Mouse (Mus musculus): ENCODE data around the gene Cfap65. TPM values are rescaled to one million over a fixed set of nuclear protein-coding genes. Genes with fewer than 3 reads are reported as not detected.

Gene Cfap65
- total and polyA plus RNA-seq, 3 experiments: not detected

DNA sequence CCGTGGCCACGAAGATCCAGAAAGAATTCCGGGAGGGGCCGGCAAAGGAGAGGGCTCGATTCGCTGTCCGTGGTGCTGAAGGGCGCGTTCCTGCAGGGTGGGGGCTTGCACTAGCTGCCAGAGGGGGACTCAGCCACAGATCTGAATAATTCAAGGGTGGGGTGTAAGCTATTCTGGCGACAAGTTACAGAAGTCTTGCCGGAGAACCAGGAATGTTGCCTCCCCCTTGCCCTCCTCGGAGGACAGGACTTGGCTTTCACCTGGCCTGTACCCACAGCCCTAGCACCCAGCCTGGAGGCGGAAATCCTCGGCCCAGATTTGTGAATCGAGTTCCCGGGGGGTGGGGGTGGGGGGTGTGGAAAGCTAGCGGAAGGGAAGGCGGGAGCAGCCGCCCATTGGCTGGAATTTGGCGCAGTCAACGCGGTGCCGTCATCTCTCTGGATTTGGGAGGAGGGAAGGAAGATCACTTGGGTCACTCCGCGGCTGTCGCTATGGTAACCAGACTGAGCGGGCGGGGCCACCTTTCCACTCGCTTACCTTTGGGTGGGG is 77.2 kb downstream of the Cfap65 start:
- no peaks in the 10 kb centered on the region for H3K9me3 ChIP-seq (replicated peaks; ENCODE audit: insufficient read depth, low read length)
- H3K36me3 ChIP-seq (ENCODE audit: control insufficient read depth in 1 of 2, insufficient read depth in 2 of 2, low read length in 2 of 2): no peaks in the 10 kb centered on the region
- H3K9ac ChIP-seq (ENCODE audit: control insufficient read depth, low read depth, low read length, poor library complexity, severe bottlenecking): no peak overlapping the region
- TF ChIP-seq RCOR1 (IDR thresholded peaks at IDR 0.05; ENCODE audit: low read depth, low read length) (no peak), TCF12 (IDR thresholded peaks at IDR 0.05; ENCODE audit: low read depth, low read length) (no peak), GATA1 (IDR thresholded peaks at IDR 0.05; ENCODE audit: low read depth, low read length) (no peak), E2F4 (IDR thresholded peaks at IDR 0.05; ENCODE audit: borderline replicate concordance, low read depth, low read length) (no peak), TAL1 (IDR thresholded peaks at IDR 0.05; ENCODE audit: low read length) (no peak), NRF1 (IDR thresholded peaks at IDR 0.05; ENCODE audit: insufficient read depth, low read depth, low read length, poor library complexity, severe bottlenecking) (no peak), MAFK (IDR thresholded peaks at IDR 0.05; ENCODE audit: borderline replicate concordance, low read depth, low read length) (no peak), MEF2A (IDR thresholded peaks at IDR 0.05; ENCODE audit: extremely low read depth, insufficient replicate concordance, low read depth, low read length, poor library complexity, severe bottlenecking) (no peak), TBP (IDR thresholded peaks at IDR 0.05; ENCODE audit: low read depth, low read length) (no peak), UBTF (IDR thresholded peaks at IDR 0.05; ENCODE audit: borderline replicate concordance, insufficient read depth, low read depth, low read length) (no peak), MAX (IDR thresholded peaks at IDR 0.05; ENCODE audit: low read length) (no peak), NELFE (IDR thresholded peaks at IDR 0.05; ENCODE audit: low read depth, low read length) (no peak), HCFC1 (IDR thresholded peaks at IDR 0.05; ENCODE audit: low read depth, low read length) (no peak)
- H3K27me3 ChIP-seq (ENCODE audit: control insufficient read depth in 1 of 2, insufficient read depth in 2 of 2, low read length in 2 of 2): no peaks in the 10 kb centered on the region
- H3K27ac ChIP-seq (ENCODE audit: control insufficient read depth, low read depth, low read length): no peak overlapping the region
- no peaks in the 10 kb centered on the region for H3K4me1 ChIP-seq (ENCODE audit: control insufficient read depth in 1 of 2, insufficient read depth in 2 of 2, low read length in 2 of 2)
- peak; percentile 16 for DNase-seq (ENCODE audit: low read depth, low spot score)
- H3K79me2 ChIP-seq (ENCODE audit: control insufficient read depth, insufficient read depth, low read length, poor library complexity): no peaks in the 10 kb centered on the region
- no peak overlapping the region for H3K4me3 ChIP-seq (ENCODE audit: control insufficient read depth in 1 of 2, insufficient read depth in 1 of 2, low read depth in 2 of 2, low read length in 2 of 2)

DNA sequence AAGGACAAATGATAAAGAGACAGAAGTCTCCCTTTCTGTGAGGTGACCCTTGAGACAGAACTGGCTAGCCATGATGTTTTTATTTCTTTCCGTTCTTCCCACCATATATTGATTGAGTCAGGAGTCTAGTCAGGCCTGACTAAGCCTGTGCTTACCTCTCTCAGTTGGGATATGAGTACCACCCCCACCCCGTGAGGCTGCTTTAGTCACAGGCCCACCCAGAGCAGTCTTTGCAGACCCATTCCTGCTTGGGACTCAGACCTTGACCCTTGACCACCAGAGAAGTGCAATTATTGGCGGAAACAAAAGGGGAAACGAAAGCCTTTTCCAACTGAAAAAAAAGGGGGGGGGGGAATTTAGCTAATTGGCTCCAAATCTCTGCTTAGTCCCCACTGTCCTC is 77.7 kb downstream of the Cfap65 start:
- Histone ChIP-seq H3K4me3 (ENCODE audit: control insufficient read depth in 1 of 2, insufficient read depth in 1 of 2, low read depth in 2 of 2, low read length in 2 of 2) (no peak overlapping the region), H3K4me1 (ENCODE audit: control insufficient read depth in 1 of 2, insufficient read depth in 2 of 2, low read length in 2 of 2) (no peaks in the 10 kb centered on the region), H3K27me3 (ENCODE audit: control insufficient read depth in 1 of 2, insufficient read depth in 2 of 2, low read length in 2 of 2) (no peaks in the 10 kb centered on the region), H3K36me3 (ENCODE audit: control insufficient read depth in 1 of 2, insufficient read depth in 2 of 2, low read length in 2 of 2) (no peaks in the 10 kb centered on the region), H3K9ac (ENCODE audit: control insufficient read depth, low read depth, low read length, poor library complexity, severe bottlenecking) (no peak overlapping the region), H3K27ac (ENCODE audit: control insufficient read depth, low read depth, low read length) (no peak overlapping the region), H3K79me2 (ENCODE audit: control insufficient read depth, insufficient read depth, low read length, poor library complexity) (no peaks in the 10 kb centered on the region), H3K9me3 (replicated peaks; ENCODE audit: insufficient read depth, low read length) (no peaks in the 10 kb centered on the region)
- no peak for DNase-seq (ENCODE audit: low read depth, low spot score)
- TF ChIP-seq BHLHE40 (IDR thresholded peaks at IDR 0.05; ENCODE audit: borderline replicate concordance, low read depth, low read length): no peak
- no peak for TF ChIP-seq MYB (IDR thresholded peaks at IDR 0.05; ENCODE audit: low read depth, low read length)
- TF ChIP-seq TCF12 (IDR thresholded peaks at IDR 0.05; ENCODE audit: low read depth, low read length): no peak
- TF ChIP-seq ELF1 (IDR thresholded peaks at IDR 0.05; ENCODE audit: low read depth, low read length): no peak
- no peak for TF ChIP-seq USF2 (IDR thresholded peaks at IDR 0.05; ENCODE audit: borderline replicate concordance in 1 of 2, insufficient read depth in 1 of 2, low read depth in 1 of 2, low read length in 2 of 2)
- TF ChIP-seq SIN3A (IDR thresholded peaks at IDR 0.05; ENCODE audit: low read length): no peak
- TF ChIP-seq ETS1 (IDR thresholded peaks at IDR 0.05; ENCODE audit: low read depth, low read length): no peak
- TF ChIP-seq MXI1 (IDR thresholded peaks at IDR 0.05; ENCODE audit: low read depth, low read length): no peak
- TF ChIP-seq UBTF (IDR thresholded peaks at IDR 0.05; ENCODE audit: borderline replicate concordance, insufficient read depth, low read depth, low read length): no peak
- no peak for TF ChIP-seq KAT2A (conservative IDR thresholded peaks at IDR 0.05; ENCODE audit: low read depth, low read length)
- no peak for TF ChIP-seq MAFK (IDR thresholded peaks at IDR 0.05; ENCODE audit: borderline replicate concordance, low read depth, low read length)
- TF ChIP-seq GABPA (IDR thresholded peaks at IDR 0.05; ENCODE audit: low read depth, low read length): no peak
- TF ChIP-seq CTCF (IDR thresholded peaks at IDR 0.05 in 2 of 3, conservative IDR thresholded peaks at IDR 0.05 in 1 of 3; ENCODE audit: control insufficient read depth in 1 of 3, insufficient read depth in 1 of 3, low read depth in 2 of 3, low read length in 3 of 3, poor library complexity in 1 of 3, severe bottlenecking in 1 of 3): no peak
- no peak for TF ChIP-seq MAZ (IDR thresholded peaks at IDR 0.05; ENCODE audit: low read depth, low read length)
- TF ChIP-seq MYC (IDR thresholded peaks at IDR 0.05; ENCODE audit: low read depth, low read length): no peak
- no peak for TF ChIP-seq NRF1 (IDR thresholded peaks at IDR 0.05; ENCODE audit: insufficient read depth, low read depth, low read length, poor library complexity, severe bottlenecking)
- no peak for TF ChIP-seq TBP (IDR thresholded peaks at IDR 0.05; ENCODE audit: low read depth, low read length)
- TF ChIP-seq POLR2A (IDR thresholded peaks at IDR 0.05; ENCODE audit: control insufficient read depth in 1 of 2, insufficient read depth in 1 of 2, low read depth in 1 of 2, low read length in 2 of 2, poor library complexity in 1 of 2): no peak
- TF ChIP-seq EP300 (IDR thresholded peaks at IDR 0.05; ENCODE audit: low read depth in 1 of 2, low read length in 2 of 2): no peak
- TF ChIP-seq ZC3H11A (IDR thresholded peaks at IDR 0.05; ENCODE audit: low read depth, low read length): no peak

All from MEL (cell line).